Mouse (Mus musculus): ENCODE data around the gene Smarcd3. TPM values are rescaled to one million over a fixed set of nuclear protein-coding genes. Genes with fewer than 3 reads are reported as not detected.

Smarcd3 gene
- polyA plus RNA-seq (2016; fragmentation: Nextera tagmentation; extraction: Ambion mirVana) = 22.8 and 35.7 TPM in 2 replicates

- Histone ChIP-seq H3K4me1 (replicated peaks) (peaks cover 25% of the 10 kb centered on the region), H3K27ac (peak within 1 kb of the TSS; percentile 83), H3K4me3 (peak within 1 kb of the TSS; percentile 62), H3K27me3 (ENCODE audit: insufficient read depth, poor library complexity, severe bottlenecking) (peaks cover 61% of the 10 kb centered on the region), H3K36me3 (no peaks in the 10 kb centered on the region), H3K9me3 (no peaks in the 10 kb centered on the region)
- DNase-seq (ENCODE audit: low spot score) = peak; percentile 69
- WGBS = 3% methylated on average over 36 of the region's 37 CpGs
These were observed at the start of gene Smarcd3 for GRCm38 (mm10) chr5:24623986-24624821. Smarcd3 (minus strand) TSS chr5:24624411.

GRCm38 (mm10) chr5:24661457-24661856 is 37.2 kb upstream of the Smarcd3 start:
- DNase-seq (ENCODE audit: low spot score) = no peak
- 87% methylated on average over 6 of the region's 6 CpGs for WGBS
- H3K4me3 ChIP-seq = no peak overlapping the region

GRCm38 (mm10) chr5:24659708-24660423 is 35.7 kb upstream of the Smarcd3 start:
- Histone ChIP-seq H3K27me3 (ENCODE audit: insufficient read depth, poor library complexity, severe bottlenecking) (no peaks in the 10 kb centered on the region), H3K4me1 (replicated peaks) (no peaks in the 10 kb centered on the region), H3K4me3 (no peak overlapping the region), H3K27ac (no peak overlapping the region), H3K36me3 (no peaks in the 10 kb centered on the region), H3K9me3 (no peaks in the 10 kb centered on the region)
- 81% methylated on average over 3 of the region's 4 CpGs for WGBS
- no peak for DNase-seq (ENCODE audit: low spot score)

More at GRCm38 (mm10) chr5:24661457-24661856, 37.2 kb upstream of the Smarcd3 start:
- Histone ChIP-seq H3K9me3 (no peaks in the 10 kb centered on the region), H3K27ac (no peak overlapping the region), H3K4me1 (replicated peaks) (no peaks in the 10 kb centered on the region), H3K27me3 (ENCODE audit: insufficient read depth, poor library complexity, severe bottlenecking) (no peaks in the 10 kb centered on the region), H3K36me3 (no peaks in the 10 kb centered on the region)

GRCm38 (mm10) chr5:24657113-24657512 is 32.9 kb upstream of the Smarcd3 start:
- WGBS = 52% methylated on average over 2 of the region's 2 CpGs
- DNase-seq (ENCODE audit: low spot score) = no peak
- no peak overlapping the region for H3K4me3 ChIP-seq

GRCm38 (mm10) chr5:24654491-24654890 is 30.3 kb upstream of the Smarcd3 start:
- no peaks in the 10 kb centered on the region for H3K9me3 ChIP-seq
- WGBS = 85% methylated on average over 6 of the region's 6 CpGs
- DNase-seq (ENCODE audit: low spot score) = no peak
- no peak overlapping the region for H3K4me3 ChIP-seq
- no peaks in the 10 kb centered on the region for H3K36me3 ChIP-seq
- no peak overlapping the region for H3K27ac ChIP-seq
- H3K4me1 ChIP-seq (replicated peaks) = no peaks in the 10 kb centered on the region; the same call in 1 of the 2 replicates
- peaks cover 7% of the 10 kb centered on the region; the same call in 1 of the 2 replicates for H3K27me3 ChIP-seq (ENCODE audit: insufficient read depth, poor library complexity, severe bottlenecking)

More at GRCm38 (mm10) chr5:24657113-24657512, 32.9 kb upstream of the Smarcd3 start:
- Histone ChIP-seq H3K4me1 (replicated peaks) (no peaks in the 10 kb centered on the region), H3K27me3 (ENCODE audit: insufficient read depth, poor library complexity, severe bottlenecking) (peaks cover 7% of the 10 kb centered on the region; the same call in 1 of the 2 replicates), H3K9me3 (no peaks in the 10 kb centered on the region), H3K27ac (no peak overlapping the region), H3K36me3 (no peaks in the 10 kb centered on the region)

- H3K4me3 ChIP-seq = no peak overlapping the region
- no peaks in the 10 kb centered on the region; the same call in 1 of the 2 replicates for H3K4me1 ChIP-seq (replicated peaks)
- H3K27ac ChIP-seq = no peak overlapping the region
- 89% methylated on average over 5 of the region's 5 CpGs for WGBS
- H3K36me3 ChIP-seq = no peaks in the 10 kb centered on the region
- peaks cover 7% of the 10 kb centered on the region; the same call in 1 of the 2 replicates for H3K27me3 ChIP-seq (ENCODE audit: insufficient read depth, poor library complexity, severe bottlenecking)
- DNase-seq (ENCODE audit: low spot score) = no peak
- no peaks in the 10 kb centered on the region for H3K9me3 ChIP-seq
These were observed 28.6 kb upstream of the Smarcd3 start for GRCm38 (mm10) chr5:24652780-24653179.

GRCm38 (mm10) chr5:24651768-24652752 is 27.8 kb upstream of the Smarcd3 start:
- 33% methylated on average over 25 of the region's 25 CpGs for WGBS
- Histone ChIP-seq H3K27me3 (ENCODE audit: insufficient read depth, poor library complexity, severe bottlenecking) (peaks cover 7% of the 10 kb centered on the region; the same call in 1 of the 2 replicates), H3K4me3 (no peak overlapping the region), H3K27ac (no peak overlapping the region), H3K9me3 (no peaks in the 10 kb centered on the region), H3K36me3 (no peaks in the 10 kb centered on the region), H3K4me1 (replicated peaks) (no peaks in the 10 kb centered on the region; the same call in 1 of the 2 replicates)
- peak; percentile 89 for DNase-seq (ENCODE audit: low spot score)

- H3K27ac ChIP-seq = no peak overlapping the region
- DNase-seq (ENCODE audit: low spot score) = no peak
- no peak overlapping the region for H3K4me3 ChIP-seq
- 82% methylated on average over 6 of the region's 6 CpGs for WGBS
- H3K27me3 ChIP-seq (ENCODE audit: insufficient read depth, poor library complexity, severe bottlenecking) = peaks cover 7% of the 10 kb centered on the region; the same call in 1 of the 2 replicates
- H3K9me3 ChIP-seq = no peaks in the 10 kb centered on the region
- no peaks in the 10 kb centered on the region; the same call in 1 of the 2 replicates for H3K4me1 ChIP-seq (replicated peaks)
- no peaks in the 10 kb centered on the region for H3K36me3 ChIP-seq
These were observed 27.1 kb upstream of the Smarcd3 start for GRCm38 (mm10) chr5:24651356-24651755.

- no peak for DNase-seq (ENCODE audit: low spot score)
- WGBS = 80% methylated on average over 7 of the region's 7 CpGs
- H3K4me3 ChIP-seq = no peak overlapping the region
- H3K27ac ChIP-seq = no peak overlapping the region
- H3K4me1 ChIP-seq (replicated peaks) = no peaks in the 10 kb centered on the region; the same call in 1 of the 2 replicates
- H3K36me3 ChIP-seq = no peaks in the 10 kb centered on the region
- H3K27me3 ChIP-seq (ENCODE audit: insufficient read depth, poor library complexity, severe bottlenecking) = peaks cover 7% of the 10 kb centered on the region; the same call in 1 of the 2 replicates
- H3K9me3 ChIP-seq = no peaks in the 10 kb centered on the region
These were observed 25.5 kb upstream of the Smarcd3 start for GRCm38 (mm10) chr5:24649701-24650100.

GRCm38 (mm10) chr5:24649231-24649630 is 25.0 kb upstream of the Smarcd3 start:
- 67% methylated on average over 4 of the region's 4 CpGs for WGBS
- Histone ChIP-seq H3K9me3 (no peaks in the 10 kb centered on the region), H3K4me1 (replicated peaks) (no peaks in the 10 kb centered on the region; the same call in 1 of the 2 replicates), H3K36me3 (no peaks in the 10 kb centered on the region), H3K4me3 (no peak overlapping the region), H3K27ac (no peak overlapping the region), H3K27me3 (ENCODE audit: insufficient read depth, poor library complexity, severe bottlenecking) (peaks cover 7% of the 10 kb centered on the region; the same call in 1 of the 2 replicates)
- no peak for DNase-seq (ENCODE audit: low spot score)

GRCm38 (mm10) chr5:24645454-24645853 is 21.2 kb upstream of the Smarcd3 start:
- H3K4me3 ChIP-seq = no peak overlapping the region
- WGBS = 83% methylated on average over 1 of the region's 1 CpGs
- no peaks in the 10 kb centered on the region for H3K4me1 ChIP-seq (replicated peaks)
- no peak overlapping the region for H3K27ac ChIP-seq
- DNase-seq (ENCODE audit: low spot score) = no peak
- H3K27me3 ChIP-seq (ENCODE audit: insufficient read depth, poor library complexity, severe bottlenecking) = no peaks in the 10 kb centered on the region
- H3K36me3 ChIP-seq = no peaks in the 10 kb centered on the region
- no peaks in the 10 kb centered on the region for H3K9me3 ChIP-seq

- H3K36me3 ChIP-seq = no peaks in the 10 kb centered on the region
- H3K27me3 ChIP-seq (ENCODE audit: insufficient read depth, poor library complexity, severe bottlenecking) = no peaks in the 10 kb centered on the region
- no peak overlapping the region for H3K27ac ChIP-seq
- H3K4me1 ChIP-seq (replicated peaks) = peaks cover 25% of the 10 kb centered on the region
- H3K9me3 ChIP-seq = no peaks in the 10 kb centered on the region
- H3K4me3 ChIP-seq = no peak overlapping the region
- no peak for DNase-seq (ENCODE audit: low spot score)
- 74% methylated on average over 6 of the region's 6 CpGs for WGBS
These were observed 14.9 kb upstream of the Smarcd3 start for GRCm38 (mm10) chr5:24639081-24639480.
